Mouse (Mus musculus): ENCODE measurements around the gene Hey2. TPM values are rescaled to one million over a fixed set of nuclear protein-coding genes. Genes with fewer than 3 reads are reported as not detected.

Hey2 gene
- polyA plus RNA-seq, 1 experiment, result not detected

GRCm38 (mm10) chr10:30796469-30797261, 45.9 kb downstream of the Hey2 start:
- TF ChIP-seq POLR2A (IDR thresholded peaks at IDR 0.05; ENCODE audit: borderline replicate concordance, low read depth, low read length), result no peak
- no peak for TF ChIP-seq CTCF (IDR thresholded peaks at IDR 0.05; ENCODE audit: low read depth, low read length)
- H3K4me3 ChIP-seq (ENCODE audit: insufficient read depth, low read length), result no peak overlapping the region
- H3K4me1 ChIP-seq (ENCODE audit: control insufficient read depth, insufficient read depth, low read length), result peaks cover 17% of the 10 kb centered on the region
- H3K27ac ChIP-seq (ENCODE audit: insufficient read depth, low read depth, low read length), result no peak overlapping the region

GRCm38 (mm10) chr10:30791016-30791415, 51.6 kb downstream of the Hey2 start:
- Histone ChIP-seq H3K27ac (ENCODE audit: insufficient read depth, low read depth, low read length) (no peak overlapping the region), H3K4me1 (ENCODE audit: control insufficient read depth, insufficient read depth, low read length) (peaks cover 27% of the 10 kb centered on the region), H3K4me3 (ENCODE audit: insufficient read depth, low read length) (no peak overlapping the region)
- TF ChIP-seq CTCF (IDR thresholded peaks at IDR 0.05; ENCODE audit: low read depth, low read length), result no peak
- TF ChIP-seq POLR2A (IDR thresholded peaks at IDR 0.05; ENCODE audit: borderline replicate concordance, low read depth, low read length), result no peak

DNA sequence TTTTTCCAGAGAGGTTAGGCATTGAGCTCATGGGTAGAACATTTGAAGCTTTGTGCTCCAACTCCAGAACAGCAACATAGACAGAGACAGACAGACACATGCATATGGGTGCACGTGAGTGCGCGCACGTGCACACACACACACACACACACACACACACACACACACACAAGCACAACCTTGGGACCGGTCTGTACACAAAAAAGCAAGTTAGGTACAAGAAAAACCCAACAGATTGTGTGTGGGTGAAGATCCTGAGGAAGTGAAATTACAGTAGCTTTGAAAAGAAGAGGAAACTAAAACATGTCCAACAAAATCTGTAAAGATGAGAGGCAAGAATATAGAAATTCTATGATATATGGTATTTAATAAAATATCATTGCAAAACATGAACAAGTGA, 53.1 kb downstream of the Hey2 start:
- peaks cover 37% of the 10 kb centered on the region for H3K4me1 ChIP-seq (ENCODE audit: control insufficient read depth, insufficient read depth, low read length)
- peak overlapping the region; percentile 64 for H3K27ac ChIP-seq (ENCODE audit: insufficient read depth, low read depth, low read length)
- H3K4me3 ChIP-seq (ENCODE audit: insufficient read depth, low read length), result no peak overlapping the region
- no peak for TF ChIP-seq CTCF (IDR thresholded peaks at IDR 0.05; ENCODE audit: low read depth, low read length)

GRCm38 (mm10) chr10:30788340-30788721, 54.3 kb downstream of the Hey2 start:
- H3K4me1 ChIP-seq (ENCODE audit: control insufficient read depth, insufficient read depth, low read length), result peaks cover 39% of the 10 kb centered on the region
- H3K4me3 ChIP-seq (ENCODE audit: insufficient read depth, low read length), result no peak overlapping the region
- 0 out of 2 replicates have a peak overlapping the region, but pooled peaks have one; percentile 31 for H3K27ac ChIP-seq (ENCODE audit: insufficient read depth, low read depth, low read length)
- TF ChIP-seq CTCF (IDR thresholded peaks at IDR 0.05; ENCODE audit: low read depth, low read length) (no peak), POLR2A (IDR thresholded peaks at IDR 0.05; ENCODE audit: borderline replicate concordance, low read depth, low read length) (no peak)

- H3K4me1 ChIP-seq (ENCODE audit: control insufficient read depth, insufficient read depth, low read length), result peaks cover 39% of the 10 kb centered on the region
- peak overlapping the region; percentile 31 for H3K27ac ChIP-seq (ENCODE audit: insufficient read depth, low read depth, low read length)
These were observed 54.8 kb downstream of the Hey2 start for GRCm38 (mm10) chr10:30787684-30788339.

GRCm38 (mm10) chr10:30786103-30786754, 56.4 kb downstream of the Hey2 start:
- Histone ChIP-seq H3K4me3 (ENCODE audit: insufficient read depth, low read length) (no peak overlapping the region), H3K27ac (ENCODE audit: insufficient read depth, low read depth, low read length) (no peak overlapping the region), H3K4me1 (ENCODE audit: control insufficient read depth, insufficient read depth, low read length) (peaks cover 44% of the 10 kb centered on the region)
- TF ChIP-seq CTCF (IDR thresholded peaks at IDR 0.05; ENCODE audit: low read depth, low read length), result no peak
- TF ChIP-seq POLR2A (IDR thresholded peaks at IDR 0.05; ENCODE audit: borderline replicate concordance, low read depth, low read length), result no peak

More at GRCm38 (mm10) chr10:30787684-30788339, 54.8 kb downstream of the Hey2 start:
- TF ChIP-seq POLR2A (IDR thresholded peaks at IDR 0.05; ENCODE audit: borderline replicate concordance, low read depth, low read length) (no peak), CTCF (IDR thresholded peaks at IDR 0.05; ENCODE audit: low read depth, low read length) (no peak)
- no peak overlapping the region for H3K4me3 ChIP-seq (ENCODE audit: insufficient read depth, low read length)

Other genes starting within 250 kb of the Hey2 start
- gene Trmt11, start 242.1 kb downstream of the Hey2 start, polyA plus RNA-seq (2012; ENCODE audit: insufficient read depth, insufficient read length, missing spikeins), result 8.9 and 9.6 TPM in 2 replicates
- 17.5 and 18.5 TPM in 2 replicates for gene Hint3, start 213.2 kb downstream of the Hey2 start, polyA plus RNA-seq (2012; ENCODE audit: insufficient read depth, insufficient read length, missing spikeins)
- 24.9 and 30.0 TPM in 2 replicates for gene Ncoa7, start 39.5 kb downstream of the Hey2 start, polyA plus RNA-seq (2012; ENCODE audit: insufficient read depth, insufficient read length, missing spikeins)

Measured in bone marrow macrophage, adult 2 months (primary cell).